Mouse (Mus musculus) lung, postnatal 0 days (tissue): ENCODE data around the gene Mtch2.

ENCODE experiments used
- CTCF ChIP-seq: IDR thresholded peaks from 2 replicates; pipeline ENCODE4 v1.5.1; 2016; ENCODE audit warnings: antibody characterized with exemption, mild to moderate bottlenecking
- EP300 ChIP-seq: IDR thresholded peaks from 2 replicates; pipeline ENCODE4 v1.6.1; 2016; ENCODE audit warnings: antibody characterized with exemption, mild to moderate bottlenecking, control low read depth

- TF ChIP-seq CTCF (no peak), EP300 (no peak)
Observed at GRCm38 (mm10) chr2:90843666-90844065, 3.3 kb upstream of the Mtch2 start.
